Mouse (Mus musculus): ENCODE measurements around the gene Cav1. TPM values are rescaled to one million over a fixed set of nuclear protein-coding genes. Genes with fewer than 3 reads are reported as not detected.

The Cav1 gene
- total RNA-seq, 2 experiments from 2014 or later: 82.9 to 125 TPM

- Histone ChIP-seq H3K4me3 (peak overlapping the region; percentile 51), H3K27ac (peak overlapping the region; percentile 53)
- intact Hi-C loops (cut with DNase I): no loop called here
- DNase-seq: no peak
- no peak for TF ChIP-seq CTCF (IDR thresholded peaks at IDR 0.05)
Observed at GRCm38 (mm10) chr6:17327216-17327615, 21.1 kb downstream of the Cav1 start.

GRCm38 (mm10) chr6:17329801-17330200 lies 23.7 kb downstream of the Cav1 start:
- Histone ChIP-seq H3K27ac (peak overlapping the region; percentile 5; the same call in 1 of the 2 replicates), H3K4me3 (no peak overlapping the region)
- intact Hi-C loops (cut with DNase I): no loop called here
- DNase-seq: no peak
- TF ChIP-seq CTCF (IDR thresholded peaks at IDR 0.05): no peak

- no peak for TF ChIP-seq CTCF (IDR thresholded peaks at IDR 0.05)
- Histone ChIP-seq H3K4me3 (no peak overlapping the region), H3K27ac (no peak overlapping the region)
- no peak for DNase-seq
- intact Hi-C loops (cut with DNase I): loop anchor here (1.0 kb wide), 1 partner anchor 21 kb away; no protein-coding TSS in a partner anchor
Observed at GRCm38 (mm10) chr6:17337724-17338123, 31.6 kb downstream of the Cav1 start.

GRCm38 (mm10) chr6:17340406-17340805 lies 34.3 kb downstream of the Cav1 start:
- no peak for TF ChIP-seq CTCF (IDR thresholded peaks at IDR 0.05)
- no peak for DNase-seq
- H3K4me3 ChIP-seq: no peak overlapping the region
- intact Hi-C loops (cut with DNase I): no loop called here
- no peak overlapping the region for H3K27ac ChIP-seq

- Histone ChIP-seq H3K4me3 (no peak overlapping the region), H3K27ac (peak overlapping the region; percentile 71)
- TF ChIP-seq CTCF (IDR thresholded peaks at IDR 0.05): no peak
- no peak for DNase-seq
- intact Hi-C loops (cut with DNase I): loop anchor here (5.0 kb wide), 1 partner anchor 36 kb away; no protein-coding TSS in a partner anchor
Observed at GRCm38 (mm10) chr6:17348011-17348410, 41.9 kb downstream of the Cav1 start.

- no peak overlapping the region for H3K4me3 ChIP-seq
- DNase-seq: no peak
- intact Hi-C loops (cut with DNase I): no loop called here
- no peak overlapping the region for H3K27ac ChIP-seq
- no peak for TF ChIP-seq CTCF (IDR thresholded peaks at IDR 0.05)
Observed at GRCm38 (mm10) chr6:17350803-17351202, 44.7 kb downstream of the Cav1 start.

- intact Hi-C loops (cut with DNase I): loop anchor here (1.0 to 5.0 kb wide), 4 partner anchors 21 to 332 kb away; partner anchors contain the start of gene Cav1
- Histone ChIP-seq H3K4me3 (no peak overlapping the region), H3K27ac (peak overlapping the region; percentile 64)
- DNase-seq: peak; percentile 35
- TF ChIP-seq CTCF (IDR thresholded peaks at IDR 0.05): peak; percentile 85
Observed at GRCm38 (mm10) chr6:17358896-17359690, 53.0 kb downstream of the Cav1 start.

- no peak overlapping the region for H3K4me3 ChIP-seq
- intact Hi-C loops (cut with DNase I): loop anchor here (2.0 kb wide), 1 partner anchor 226 kb away; no protein-coding TSS in a partner anchor
- no peak overlapping the region for H3K27ac ChIP-seq
- peak; percentile 74 for TF ChIP-seq CTCF (IDR thresholded peaks at IDR 0.05)
- no peak for DNase-seq
Observed at GRCm38 (mm10) chr6:17362771-17363170, 56.6 kb downstream of the Cav1 start.

GRCm38 (mm10) chr6:17363446-17364179 lies 57.5 kb downstream of the Cav1 start:
- no peak for DNase-seq
- intact Hi-C loops (cut with DNase I): loop anchor here (2.0 kb wide), 1 partner anchor 225 kb away; no protein-coding TSS in a partner anchor
- no peak overlapping the region for H3K27ac ChIP-seq
- H3K4me3 ChIP-seq: no peak overlapping the region
- TF ChIP-seq CTCF (IDR thresholded peaks at IDR 0.05): no peak

- Histone ChIP-seq H3K27ac (no peak overlapping the region), H3K4me3 (no peak overlapping the region)
- intact Hi-C loops (cut with DNase I): no loop called here
- DNase-seq: no peak
- no peak for TF ChIP-seq CTCF (IDR thresholded peaks at IDR 0.05)
Observed at GRCm38 (mm10) chr6:17374326-17374725, 68.2 kb downstream of the Cav1 start.

- TF ChIP-seq CTCF (IDR thresholded peaks at IDR 0.05): no peak
- intact Hi-C loops (cut with DNase I): no loop called here
- DNase-seq: no peak
- Histone ChIP-seq H3K27ac (no peak overlapping the region), H3K4me3 (no peak overlapping the region)
Observed at GRCm38 (mm10) chr6:17377371-17377770, 71.2 kb downstream of the Cav1 start.

GRCm38 (mm10) chr6:17380102-17380501 lies 74.0 kb downstream of the Cav1 start:
- Histone ChIP-seq H3K4me3 (no peak overlapping the region), H3K27ac (no peak overlapping the region)
- TF ChIP-seq CTCF (IDR thresholded peaks at IDR 0.05): no peak
- DNase-seq: no peak
- intact Hi-C loops (cut with DNase I): no loop called here

- intact Hi-C loops (cut with DNase I): no loop called here
- no peak for TF ChIP-seq CTCF (IDR thresholded peaks at IDR 0.05)
Observed at GRCm38 (mm10) chr6:17381690-17382089, 75.6 kb downstream of the Cav1 start.

More at GRCm38 (mm10) chr6:17381690-17382089, 75.6 kb downstream of the Cav1 start:
- Histone ChIP-seq H3K27ac (no peak overlapping the region), H3K4me3 (no peak overlapping the region)
- DNase-seq: no peak

All from gastrocnemius, adult 2 months (tissue).